Mouse (Mus musculus): Measurements from ENCODE around the gene Mdk. TPM values are rescaled to one million over a fixed set of nuclear protein-coding genes. Genes with fewer than 3 reads are reported as not detected.

The Mdk gene
- 34.4 TPM for polyA plus RNA-seq (2015; fragmentation: Illumina TruSeq; extraction: RNeasy Lipid Tissue Mini Kit (QIAGEN cat#74804); ENCODE audit: low read depth, low replicate concordance)

GRCm38 (mm10) chr2:91932160-91932711 is at the start of gene Mdk:
TSS of gene Mdk (minus strand) at chr2:91932297.

GRCm38 (mm10) chr2:91975581-91976541 is 43.8 kb upstream of the Mdk start, which contains the start of gene Dgkz:
TSS of gene Dgkz (minus strand) at chr2:91975864.

GRCm38 (mm10) chr2:91945483-91945882 is 13.4 kb upstream of the Mdk start, which contains the start of gene Gm9821:
TSS of gene Gm9821 (plus strand) at chr2:91945703.

GRCm38 (mm10) chr2:91926949-91927348 is 5.1 kb downstream of the Mdk start, which contains the start of gene Chrm4:
TSS of gene Chrm4 (plus strand) at chr2:91927249.

Other genes starting within 250 kb of the Mdk start
- gene Atg13, start 221.7 kb downstream of the Mdk start, polyA plus RNA-seq (2015; fragmentation: Illumina TruSeq; extraction: RNeasy Lipid Tissue Mini Kit (QIAGEN cat#74804); ENCODE audit: low read depth, low replicate concordance), result 78.6 TPM
- gene Harbi1, start 221.4 kb downstream of the Mdk start, polyA plus RNA-seq (2015; fragmentation: Illumina TruSeq; extraction: RNeasy Lipid Tissue Mini Kit (QIAGEN cat#74804); ENCODE audit: low read depth, low replicate concordance), result 11.6 TPM
- 30.2 TPM for gene Ambra1, start 202.2 kb downstream of the Mdk start, polyA plus RNA-seq (2015; fragmentation: Illumina TruSeq; extraction: RNeasy Lipid Tissue Mini Kit (QIAGEN cat#74804); ENCODE audit: low read depth, low replicate concordance)
- 24.9 TPM for gene Chrm4, start 5.0 kb downstream of the Mdk start, polyA plus RNA-seq (2015; fragmentation: Illumina TruSeq; extraction: RNeasy Lipid Tissue Mini Kit (QIAGEN cat#74804); ENCODE audit: low read depth, low replicate concordance)
- not detected for gene Gm9821, start 13.4 kb upstream of the Mdk start, polyA plus RNA-seq (2015; fragmentation: Illumina TruSeq; extraction: RNeasy Lipid Tissue Mini Kit (QIAGEN cat#74804); ENCODE audit: low read depth, low replicate concordance)
- gene Dgkz, start 43.6 kb upstream of the Mdk start, polyA plus RNA-seq (2015; fragmentation: Illumina TruSeq; extraction: RNeasy Lipid Tissue Mini Kit (QIAGEN cat#74804); ENCODE audit: low read depth, low replicate concordance), result 345 TPM
- 2.3 TPM for gene Creb3l1, start 92.2 kb upstream of the Mdk start, polyA plus RNA-seq (2015; fragmentation: Illumina TruSeq; extraction: RNeasy Lipid Tissue Mini Kit (QIAGEN cat#74804); ENCODE audit: low read depth, low replicate concordance)
- gene Phf21a, start 160.8 kb upstream of the Mdk start, polyA plus RNA-seq (2015; fragmentation: Illumina TruSeq; extraction: RNeasy Lipid Tissue Mini Kit (QIAGEN cat#74804); ENCODE audit: low read depth, low replicate concordance), result 35.5 TPM